Mouse (Mus musculus) lung, postnatal 4 days (tissue): ENCODE data around the gene 4931406P16Rik.
"Not testable (repeated sequence)": the region's sequence is repeated elsewhere in the genome, so short reads cannot be mapped to it uniquely, and the experiment has no call there.

Experiments used
- DNase-seq, 2 experiments: peaks; one replicate each; pipeline ENCODE4 v3.0.0; 2021

The 4931406P16Rik gene

GRCm38 (mm10) chr7:34313443-34313875, at the start of gene 4931406P16Rik:
Gene 4931406P16Rik (minus strand): TSS chr7:34313551.
- DNase-seq = peak; percentile 91 to 93

GRCm38 (mm10) chr7:34355629-34356028, 42.3 kb upstream of the 4931406P16Rik start:
- no peak for DNase-seq

- no peak for DNase-seq
Observed at GRCm38 (mm10) chr7:34351997-34352396, 38.6 kb upstream of the 4931406P16Rik start.

- DNase-seq = no peak
Observed at GRCm38 (mm10) chr7:34350166-34350565, 36.8 kb upstream of the 4931406P16Rik start.

DNA sequence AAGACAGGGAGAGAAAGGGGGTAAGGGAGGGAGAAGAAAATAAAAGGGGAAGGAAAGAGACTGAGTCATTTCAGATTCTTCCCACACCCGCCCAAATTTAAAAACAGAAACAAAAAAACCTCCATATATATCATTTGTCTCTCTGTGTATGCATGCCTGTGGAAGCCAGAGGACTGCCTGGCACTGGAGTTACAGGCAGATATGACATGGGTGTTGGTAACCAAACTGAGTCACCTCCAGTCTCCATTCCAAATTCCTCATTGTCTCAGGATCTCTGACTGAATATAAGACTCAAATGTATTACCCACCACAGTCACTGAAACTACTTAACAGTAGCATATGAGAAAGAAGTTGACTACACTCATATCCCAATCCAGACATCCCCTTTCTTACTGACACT, 34.7 kb upstream of the 4931406P16Rik start:
- no peak for DNase-seq

GRCm38 (mm10) chr7:34347041-34347440, 33.7 kb upstream of the 4931406P16Rik start:
- DNase-seq = no peak

GRCm38 (mm10) chr7:34346505-34346904, 33.2 kb upstream of the 4931406P16Rik start:
- DNase-seq = no peak

DNA sequence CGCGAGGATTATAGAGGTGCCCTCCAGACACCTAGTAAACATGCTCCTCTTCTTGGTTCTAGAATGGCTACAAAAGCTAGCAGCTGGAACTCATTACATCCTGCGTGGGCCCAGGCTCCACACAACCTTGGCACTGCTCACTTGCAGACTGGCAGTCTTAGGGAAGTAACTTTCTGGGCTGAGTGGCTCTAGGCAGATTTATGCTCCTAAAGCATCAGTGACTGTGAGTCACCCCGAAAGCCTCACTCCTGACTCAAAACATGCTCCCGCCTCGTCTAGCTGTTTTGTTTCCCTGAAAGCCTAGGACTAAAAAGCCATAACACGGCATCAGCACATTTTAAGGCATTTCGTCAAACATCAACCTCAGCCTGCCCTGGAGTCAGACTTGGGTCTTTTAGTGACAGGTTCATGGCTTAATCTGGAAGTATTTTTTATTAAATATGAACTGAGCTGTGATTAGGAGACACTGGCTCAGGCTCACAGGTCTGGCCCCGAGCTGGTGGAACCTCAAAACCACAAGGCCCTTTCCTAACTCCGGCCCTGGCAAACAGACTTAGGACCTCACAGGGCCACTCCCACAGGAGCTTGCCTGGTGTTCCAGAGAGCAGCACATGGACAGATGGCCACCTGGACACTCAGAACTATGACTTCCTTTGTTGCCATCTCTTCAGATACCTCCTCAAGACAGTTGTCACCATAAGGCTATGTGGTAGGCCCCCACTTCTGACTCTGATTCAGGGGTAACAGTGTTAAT, 28.9 kb upstream of the 4931406P16Rik start:
- DNase-seq = no peak

DNA sequence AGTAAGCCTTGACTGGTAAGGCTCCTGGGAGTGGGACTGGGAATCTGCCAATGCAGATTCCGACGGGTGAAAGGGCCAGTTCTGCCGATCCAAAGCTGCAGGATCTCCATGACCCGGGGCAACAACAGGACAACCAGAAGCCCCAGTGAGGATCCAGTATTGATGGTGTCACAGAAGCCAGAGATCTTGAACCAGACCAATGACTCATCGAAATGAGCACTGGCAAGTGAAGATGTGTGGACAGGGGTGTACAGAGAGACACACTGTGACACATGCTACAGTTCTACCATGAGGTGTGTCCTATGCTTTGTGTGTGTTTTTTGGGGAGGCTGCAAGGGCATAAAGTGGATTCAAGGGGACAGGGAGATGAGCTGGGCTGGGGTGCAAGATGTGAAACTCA, 27.5 kb upstream of the 4931406P16Rik start:
- no peak for DNase-seq

DNA sequence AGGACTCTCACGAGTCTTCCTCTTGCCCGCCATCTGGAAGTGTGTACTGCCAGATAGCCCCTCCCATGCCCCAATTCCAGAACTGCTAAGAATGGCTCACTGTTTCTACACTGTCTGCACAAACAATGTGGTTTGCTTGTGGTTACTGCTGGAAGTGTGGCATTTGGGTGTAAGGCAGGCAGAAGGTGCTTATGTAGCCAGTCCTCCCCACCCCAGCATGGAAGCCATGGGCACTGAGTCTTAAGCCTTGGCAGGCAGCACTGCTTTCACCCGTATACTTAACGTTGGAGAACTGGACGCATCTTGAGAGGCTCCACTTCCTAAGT, 25.8 kb upstream of the 4931406P16Rik start:
- no peak for DNase-seq

- DNase-seq = no peak
Observed at GRCm38 (mm10) chr7:34338445-34339163, 25.3 kb upstream of the 4931406P16Rik start.

- DNase-seq = no peak
Observed at GRCm38 (mm10) chr7:34337268-34337667, 23.9 kb upstream of the 4931406P16Rik start.

DNA sequence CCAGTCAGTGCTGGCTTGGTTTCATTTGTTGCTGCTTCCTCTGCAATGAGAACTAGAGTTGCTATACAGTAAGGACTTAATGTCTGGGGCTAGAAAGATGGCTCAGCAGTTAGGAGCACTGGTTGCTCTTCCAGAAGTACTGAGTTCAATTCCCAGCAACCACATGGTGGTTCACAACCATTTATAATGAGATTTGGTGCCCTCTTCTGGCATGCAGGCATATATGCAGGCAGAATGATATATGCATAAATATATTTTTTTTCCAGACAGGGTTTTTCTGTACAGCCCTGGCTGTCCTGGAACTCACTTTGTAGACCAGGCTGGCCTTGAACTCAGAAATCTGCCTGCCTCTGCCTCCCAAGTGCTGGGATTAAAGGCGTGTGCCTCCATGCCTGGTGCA, 23.2 kb upstream of the 4931406P16Rik start:
- not testable (repeated sequence) for DNase-seq

DNA sequence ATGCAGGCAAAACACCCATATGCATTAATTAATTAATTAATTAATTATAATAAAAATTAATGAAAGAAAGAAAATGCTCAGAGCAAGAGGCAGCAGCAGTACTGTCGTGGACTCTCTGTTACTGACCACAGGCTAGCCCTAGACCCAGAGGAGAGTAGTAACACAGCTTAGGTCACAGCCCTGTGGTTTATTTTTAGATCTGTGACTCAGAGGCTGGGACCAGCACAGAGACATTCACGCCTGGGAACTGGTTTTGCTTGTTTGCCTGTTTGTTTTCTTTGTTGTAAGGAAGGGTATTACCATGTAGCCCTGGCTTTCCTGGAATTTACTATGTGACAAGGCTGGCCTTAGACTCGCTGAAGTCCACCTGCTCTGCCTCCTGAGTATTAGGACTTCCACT, 14.1 kb upstream of the 4931406P16Rik start:
- peak in 1 of 2 experiments; percentile 11 for DNase-seq

DNA sequence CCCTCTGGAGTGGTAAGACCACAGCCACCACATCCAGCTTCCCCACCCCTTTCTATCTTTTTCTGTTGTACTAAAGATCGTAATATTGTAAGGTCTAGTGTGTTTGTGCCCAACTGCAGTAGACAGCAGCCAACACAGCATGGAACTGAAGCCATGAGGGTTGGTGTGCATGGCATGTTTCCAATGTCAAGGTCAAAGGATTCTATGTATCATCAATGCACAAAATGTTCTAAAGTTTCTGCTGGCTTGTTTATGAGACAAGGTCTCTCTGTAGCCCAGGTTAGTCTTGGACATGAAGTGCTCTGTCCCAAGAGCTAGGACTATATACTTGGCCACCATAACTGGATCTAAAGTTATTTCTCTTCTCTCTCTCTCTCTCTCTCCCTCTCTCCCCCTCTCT, 11.5 kb upstream of the 4931406P16Rik start:
- no peak for DNase-seq

DNA sequence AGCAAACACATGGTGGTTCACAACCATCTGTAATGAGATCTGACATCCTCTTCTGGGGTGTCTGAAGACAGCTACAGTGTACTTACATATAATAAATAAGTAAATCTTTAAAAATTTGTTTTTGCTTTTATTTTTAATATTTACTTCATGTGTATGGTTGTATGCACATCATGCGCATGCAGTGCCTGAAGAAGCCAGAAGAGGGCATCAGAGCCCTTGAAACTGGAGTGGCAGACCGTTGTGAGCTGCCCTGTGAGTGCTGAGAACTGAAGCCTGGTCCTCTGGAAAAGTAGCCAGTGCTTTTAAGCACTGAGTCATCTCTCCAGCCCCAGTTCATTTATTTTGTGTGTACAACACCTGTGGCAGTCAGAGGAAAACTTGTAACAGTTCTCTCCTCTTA, 10.7 kb upstream of the 4931406P16Rik start:
- no peak for DNase-seq

- no peak for DNase-seq
Observed at GRCm38 (mm10) chr7:34323351-34323750, 10.0 kb upstream of the 4931406P16Rik start.

- no peak for DNase-seq
Observed at GRCm38 (mm10) chr7:34321958-34322357, 8.6 kb upstream of the 4931406P16Rik start.

DNA sequence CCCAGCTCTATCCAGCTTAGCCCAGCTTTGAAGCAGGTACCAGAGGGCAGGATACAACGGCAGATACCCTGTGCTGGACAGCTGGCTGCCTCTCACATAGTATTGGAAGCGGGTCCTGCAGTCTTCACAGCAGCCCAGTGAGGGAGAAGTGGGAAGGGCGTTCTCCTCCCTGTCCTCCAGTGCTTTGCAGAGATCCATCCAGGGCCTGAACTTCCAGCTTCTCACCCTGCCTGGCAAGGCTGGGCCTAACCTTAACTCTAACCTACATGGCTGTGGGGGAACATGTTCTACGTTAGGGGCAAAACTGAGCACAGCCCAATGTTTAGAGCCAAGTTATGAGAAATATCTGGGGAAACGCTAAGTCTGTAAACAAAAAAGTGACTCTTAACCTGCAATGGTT, 7.8 kb upstream of the 4931406P16Rik start:
- DNase-seq = no peak

DNA sequence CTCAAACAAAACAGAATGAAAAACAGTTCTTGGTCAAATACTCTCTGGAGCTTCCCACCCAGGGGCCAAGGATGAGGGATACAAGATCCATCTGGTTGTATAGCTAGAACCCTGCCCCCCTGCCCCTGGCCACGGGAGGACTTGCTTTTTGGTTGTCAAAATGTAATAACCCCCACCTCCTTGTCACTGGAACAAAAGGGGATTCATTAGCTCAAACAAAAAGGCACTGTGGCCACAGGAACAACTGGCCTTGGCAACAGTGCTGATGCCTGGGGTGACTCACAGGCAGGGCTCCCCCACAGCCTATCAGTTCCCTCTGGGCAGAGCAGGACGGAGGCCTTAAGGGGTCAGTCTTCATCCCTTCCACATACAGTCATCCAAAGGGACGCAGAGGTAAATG, 6.6 kb upstream of the 4931406P16Rik start:
- no peak for DNase-seq

DNA sequence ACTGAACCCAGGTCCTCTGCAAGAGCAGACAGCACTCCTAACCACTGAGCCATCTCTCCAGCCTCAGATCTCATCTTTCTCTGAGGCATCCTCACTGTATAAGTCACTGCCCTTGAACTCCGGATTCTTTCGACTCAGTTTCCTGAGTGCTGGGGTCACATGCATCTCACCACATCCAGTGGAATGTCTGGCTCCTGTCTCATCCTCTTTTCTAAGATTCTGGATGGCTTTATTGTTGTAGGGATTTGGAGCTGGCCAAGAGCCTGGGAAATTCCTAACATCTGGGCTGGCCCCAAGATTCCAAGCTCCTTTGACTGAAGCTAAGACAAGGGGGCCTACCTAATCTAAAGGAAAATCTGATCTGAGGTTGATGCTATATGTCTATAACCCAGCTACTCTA, 5.8 kb upstream of the 4931406P16Rik start:
- DNase-seq = peak in 1 of 2 experiments; percentile 45

DNA sequence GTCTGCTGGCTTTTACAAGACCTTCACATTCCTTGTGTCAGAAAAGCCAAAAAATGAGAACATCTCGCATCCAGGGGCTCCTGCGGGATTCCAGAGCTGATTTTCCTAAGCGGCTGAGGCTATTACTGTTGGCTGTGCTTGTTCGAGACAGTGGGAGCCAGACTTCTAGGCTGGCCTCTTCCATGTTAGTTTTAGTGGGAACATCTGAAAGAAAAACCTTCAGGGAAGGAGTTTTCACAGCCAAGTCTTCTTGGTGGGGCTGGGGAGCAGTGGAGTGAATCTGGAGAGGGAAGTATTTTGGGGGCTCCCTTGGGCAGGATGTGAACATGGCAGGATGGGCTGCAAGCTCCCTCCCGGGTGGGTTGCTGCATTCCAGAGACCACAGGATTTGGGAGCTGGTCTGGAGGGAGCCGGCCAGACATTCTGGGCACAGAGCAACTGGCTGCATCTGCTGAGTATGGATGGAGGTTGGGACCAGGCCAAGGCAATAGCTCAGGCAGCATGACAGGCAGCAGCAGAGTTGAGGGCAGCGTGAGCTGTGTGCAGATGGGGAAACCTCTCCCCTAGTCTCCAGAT, 4.6 kb upstream of the 4931406P16Rik start:
- peak; percentile 53 to 78 for DNase-seq

DNA sequence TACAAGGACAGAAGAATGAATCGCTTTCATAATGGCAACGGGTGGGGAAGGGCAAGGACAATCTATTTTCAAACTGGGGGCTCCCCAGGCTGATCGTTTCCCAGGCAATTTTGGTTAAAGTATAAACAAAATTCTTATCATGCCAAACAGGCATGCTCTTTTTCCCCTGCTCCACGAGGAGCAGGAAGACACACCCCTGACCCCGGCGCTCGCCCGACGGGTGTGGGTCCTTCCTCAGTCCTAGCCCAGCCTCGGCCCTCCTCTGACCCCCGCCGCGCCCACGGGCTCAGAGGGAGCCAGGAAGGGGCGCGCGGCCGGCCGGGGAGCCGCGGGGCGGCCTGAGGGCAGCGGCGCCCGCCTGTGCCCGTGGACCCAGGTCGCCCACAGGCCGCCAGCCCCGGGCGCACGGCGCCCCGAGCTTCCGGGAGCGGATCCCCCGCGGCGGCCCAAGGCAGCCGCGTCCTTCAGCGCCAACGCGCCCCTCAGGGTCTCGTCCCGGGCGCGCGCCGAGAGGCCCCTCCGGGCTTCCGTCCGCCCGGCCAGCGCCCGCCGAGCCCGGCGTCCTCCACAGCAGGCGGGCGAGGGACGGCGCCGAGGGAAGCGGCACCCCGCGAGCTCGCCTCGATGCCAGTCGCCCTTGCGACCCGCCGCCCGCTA, 437 bp downstream of the 4931406P16Rik start:
- DNase-seq = peak; percentile 81 to 93
